Mouse (Mus musculus): ENCODE measurements around the gene Dagla.
A peak's percentile ranks its signal among the peaks of the same experiment; 100 is the strongest.

The Dagla gene

GRCm38 (mm10) chr19:10235784-10236565 is 68.7 kb downstream of the Dagla start:
- DNase-seq, result no peak

- DNase-seq, result no peak
Observed at GRCm38 (mm10) chr19:10232327-10233017, 72.2 kb downstream of the Dagla start.

- DNase-seq, result no peak
Observed at GRCm38 (mm10) chr19:10231871-10232270, 72.8 kb downstream of the Dagla start.

GRCm38 (mm10) chr19:10231016-10231415 is 73.7 kb downstream of the Dagla start:
- DNase-seq, result no peak

- DNase-seq, result no peak
Observed at GRCm38 (mm10) chr19:10225767-10226166, 78.9 kb downstream of the Dagla start.

- DNase-seq, result no peak
Observed at GRCm38 (mm10) chr19:10224637-10225453, 79.8 kb downstream of the Dagla start.

- no peak for DNase-seq
Observed at GRCm38 (mm10) chr19:10223561-10223960, 81.1 kb downstream of the Dagla start.

GRCm38 (mm10) chr19:10222656-10223055 is 82.0 kb downstream of the Dagla start:
- DNase-seq, result no peak

GRCm38 (mm10) chr19:10221585-10221984 is 83.1 kb downstream of the Dagla start:
- DNase-seq, result no peak

GRCm38 (mm10) chr19:10219593-10219992 is 85.1 kb downstream of the Dagla start:
- no peak for DNase-seq

- DNase-seq, result no peak
Observed at GRCm38 (mm10) chr19:10219108-10219507, 85.6 kb downstream of the Dagla start.

- DNase-seq, result no peak
Observed at GRCm38 (mm10) chr19:10216101-10216500, 88.6 kb downstream of the Dagla start.

GRCm38 (mm10) chr19:10213796-10214471 is 90.7 kb downstream of the Dagla start:
- no peak for DNase-seq

GRCm38 (mm10) chr19:10210885-10211284 is 93.8 kb downstream of the Dagla start:
- no peak for DNase-seq

- DNase-seq, result no peak
Observed at GRCm38 (mm10) chr19:10208851-10209250, 95.8 kb downstream of the Dagla start.

- DNase-seq, result no peak
Observed at GRCm38 (mm10) chr19:10205051-10205450, 99.6 kb downstream of the Dagla start.

GRCm38 (mm10) chr19:10204616-10205001 is 100.1 kb downstream of the Dagla start:
- DNase-seq, result no peak

- peak; percentile 91 for DNase-seq
Observed at GRCm38 (mm10) chr19:10203848-10204615, 100.6 kb downstream of the Dagla start, which contains the start of the genes Tmem258 and Fen1. Tmem258 (plus strand) TSS chr19:10204014. Fen1 (minus strand) TSS chr19:10204169.

GRCm38 (mm10) chr19:10203146-10203847 is 101.4 kb downstream of the Dagla start:
- DNase-seq, result no peak

- peak; percentile 64 for DNase-seq
Observed at GRCm38 (mm10) chr19:10198723-10199122, 106.0 kb downstream of the Dagla start.

- DNase-seq, result no peak
Observed at GRCm38 (mm10) chr19:10198286-10198685, 106.4 kb downstream of the Dagla start.

Measured in cerebellum, adult 11 months (tissue).